Mouse (Mus musculus): ENCODE measurements around the gene Stoml2. TPM values are rescaled to one million over a fixed set of nuclear protein-coding genes. Genes with fewer than 3 reads are reported as not detected.

The Stoml2 gene
- polyA plus RNA-seq, 1 experiment from 2014 or later: 409 TPM

DNA sequence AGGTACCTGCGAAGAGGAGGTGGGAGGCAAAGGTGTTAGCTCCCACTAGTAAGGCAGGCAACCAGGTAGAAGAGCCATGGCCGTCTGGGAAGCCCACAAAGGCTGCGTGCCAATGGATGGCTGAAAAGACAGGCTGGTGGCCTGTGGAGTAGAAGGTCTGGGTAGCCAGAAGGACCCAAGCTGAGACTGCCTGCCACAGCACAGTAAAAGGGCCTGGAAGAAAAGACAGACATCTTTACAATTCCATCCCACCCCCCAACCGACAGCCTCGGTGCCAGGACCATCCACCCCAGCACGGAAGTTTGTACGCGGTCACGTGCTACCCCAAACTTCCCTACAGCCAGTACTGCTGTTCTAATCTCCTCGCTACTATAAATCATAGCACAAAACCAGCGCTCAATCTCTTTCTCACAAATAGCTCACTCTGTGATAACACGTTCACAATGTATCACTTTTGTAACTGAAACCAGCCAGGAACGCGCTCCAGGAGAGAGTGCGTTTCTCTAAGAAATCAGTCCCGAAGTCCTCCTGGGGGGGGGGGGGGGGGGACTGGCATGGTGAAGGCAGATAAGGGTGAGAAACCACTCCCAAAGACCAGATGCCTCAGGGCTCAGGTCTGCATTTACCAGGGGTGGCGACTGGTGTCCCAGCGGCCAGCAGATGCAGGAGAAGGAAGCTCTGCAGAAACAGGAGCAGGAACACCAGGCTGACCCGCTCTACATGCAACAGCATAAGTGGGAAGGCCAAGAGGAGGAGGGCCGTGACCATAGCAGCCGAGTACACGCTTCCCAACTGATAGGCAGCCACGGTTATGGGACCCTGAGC lies 11.7 kb downstream of the Stoml2 start:
- peaks cover 27% of the 10 kb centered on the region for H3K36me3 ChIP-seq (ENCODE audit: control insufficient read depth, insufficient read depth, low read length)
- H3K27me3 ChIP-seq (replicated peaks; ENCODE audit: control insufficient read depth, insufficient read depth, low read length): no peaks in the 10 kb centered on the region
- no peak for DNase-seq (ENCODE audit: low spot score)
- no peak overlapping the region for H3K9ac ChIP-seq (ENCODE audit: low read depth, low read length)
- no peak overlapping the region for H3K4me3 ChIP-seq (ENCODE audit: low read depth, low read length)
- H3K9me3 ChIP-seq (ENCODE audit: control insufficient read depth, low read length): no peaks in the 10 kb centered on the region
- no peak overlapping the region for H3K27ac ChIP-seq (ENCODE audit: low read depth, low read length)
- peaks cover 5% of the 10 kb centered on the region for H3K4me1 ChIP-seq (replicated peaks; ENCODE audit: control insufficient read depth, insufficient read depth, low read length)
- WGBS: 70% methylated on average over 23 of the region's 23 CpGs
- peak; percentile 56; the same call in 1 of the 2 replicates for ATAC-seq (replicated peaks; ENCODE audit: low FRiP score)
- no peak overlapping the region for H3K4me2 ChIP-seq

DNA sequence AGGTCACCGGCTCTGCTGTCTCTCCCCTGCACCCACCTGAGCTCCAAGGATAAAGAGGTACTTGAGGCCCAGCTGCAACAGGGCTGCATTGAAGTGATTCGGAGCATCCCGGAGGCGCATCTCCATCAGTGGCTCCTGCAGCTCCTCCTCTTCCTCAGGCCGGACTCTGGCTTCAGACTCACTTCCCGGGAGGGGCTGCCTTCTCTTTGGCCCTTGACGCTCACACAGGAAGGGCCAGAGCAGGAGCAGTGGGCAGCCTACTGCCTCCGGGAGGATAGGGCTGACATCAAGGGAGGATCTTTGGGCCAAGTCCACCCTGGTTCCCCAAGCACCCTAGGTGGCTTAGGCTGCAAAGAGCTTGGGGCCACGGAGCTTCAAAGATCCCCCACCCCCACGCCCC lies 12.3 kb downstream of the Stoml2 start:
- Histone ChIP-seq H3K4me2 (no peak overlapping the region), H3K4me3 (ENCODE audit: low read depth, low read length) (no peak overlapping the region), H3K27ac (ENCODE audit: low read depth, low read length) (no peak overlapping the region), H3K9me3 (ENCODE audit: control insufficient read depth, low read length) (no peaks in the 10 kb centered on the region), H3K9ac (ENCODE audit: low read depth, low read length) (no peak overlapping the region), H3K36me3 (ENCODE audit: control insufficient read depth, insufficient read depth, low read length) (peaks cover 27% of the 10 kb centered on the region), H3K4me1 (replicated peaks; ENCODE audit: control insufficient read depth, insufficient read depth, low read length) (no peaks in the 10 kb centered on the region), H3K27me3 (replicated peaks; ENCODE audit: control insufficient read depth, insufficient read depth, low read length) (no peaks in the 10 kb centered on the region)
- 90% methylated on average over 10 of the region's 10 CpGs for WGBS
- DNase-seq (ENCODE audit: low spot score): no peak
- ATAC-seq (replicated peaks; ENCODE audit: low FRiP score): no peak

DNA sequence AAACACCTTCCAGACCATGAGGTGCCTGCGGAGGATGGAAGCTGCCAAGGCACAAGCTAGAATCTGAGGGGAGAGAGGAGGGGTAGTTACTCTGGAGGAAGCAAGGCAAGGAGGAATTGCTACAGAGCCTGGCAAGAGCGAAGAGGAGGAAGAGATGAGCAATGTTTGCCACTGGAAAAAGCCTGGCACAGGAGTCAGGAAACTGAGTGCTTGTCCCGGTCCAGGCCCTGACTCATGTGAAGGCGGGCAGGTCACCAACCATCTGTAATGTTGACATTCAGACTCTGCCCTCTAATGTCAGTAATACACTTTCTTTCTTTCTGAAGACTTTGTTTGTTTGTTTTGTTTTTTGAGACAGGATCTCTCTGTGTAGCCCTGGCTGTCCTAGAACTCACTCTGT lies 13.4 kb downstream of the Stoml2 start:
- Histone ChIP-seq H3K9ac (ENCODE audit: low read depth, low read length) (no peak overlapping the region), H3K36me3 (ENCODE audit: control insufficient read depth, insufficient read depth, low read length) (peaks cover 27% of the 10 kb centered on the region), H3K4me2 (no peak overlapping the region), H3K4me3 (ENCODE audit: low read depth, low read length) (no peak overlapping the region), H3K27ac (ENCODE audit: low read depth, low read length) (no peak overlapping the region), H3K9me3 (ENCODE audit: control insufficient read depth, low read length) (no peaks in the 10 kb centered on the region), H3K4me1 (replicated peaks; ENCODE audit: control insufficient read depth, insufficient read depth, low read length) (no peaks in the 10 kb centered on the region), H3K27me3 (replicated peaks; ENCODE audit: control insufficient read depth, insufficient read depth, low read length) (no peaks in the 10 kb centered on the region)
- DNase-seq (ENCODE audit: low spot score) (no peak), ATAC-seq (replicated peaks; ENCODE audit: low FRiP score) (no peak)
- 91% methylated on average over 4 of the region's 4 CpGs for WGBS

DNA sequence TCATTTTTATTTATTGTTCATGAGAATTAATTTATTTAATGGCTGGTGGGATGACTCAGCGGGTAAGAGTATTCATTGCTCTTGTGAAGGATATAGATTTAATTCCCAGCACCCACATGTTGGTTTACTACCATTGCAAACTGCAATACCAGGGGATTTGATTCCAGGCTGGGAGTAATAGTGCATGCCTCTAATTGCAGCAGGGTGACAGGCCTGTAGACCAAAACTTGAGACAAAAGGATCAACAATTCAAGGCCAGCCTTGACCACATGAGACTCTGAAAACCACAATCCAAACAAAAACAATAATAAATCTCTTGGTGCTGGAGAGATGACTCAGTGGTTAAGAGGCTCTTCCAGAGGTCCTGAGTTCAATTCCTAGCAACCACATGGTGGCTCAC lies 19.4 kb downstream of the Stoml2 start:
- Histone ChIP-seq H3K9ac (ENCODE audit: low read depth, low read length) (no peak overlapping the region), H3K4me3 (ENCODE audit: low read depth, low read length) (no peak overlapping the region), H3K9me3 (ENCODE audit: control insufficient read depth, low read length) (no peaks in the 10 kb centered on the region), H3K27ac (ENCODE audit: low read depth, low read length) (no peak overlapping the region), H3K36me3 (ENCODE audit: control insufficient read depth, insufficient read depth, low read length) (no peaks in the 10 kb centered on the region), H3K4me2 (no peak overlapping the region), H3K27me3 (replicated peaks; ENCODE audit: control insufficient read depth, insufficient read depth, low read length) (no peaks in the 10 kb centered on the region), H3K4me1 (replicated peaks; ENCODE audit: control insufficient read depth, insufficient read depth, low read length) (peaks cover 3% of the 10 kb centered on the region; the same call in 1 of the 2 replicates)
- DNase-seq (ENCODE audit: low spot score) (no peak), ATAC-seq (replicated peaks; ENCODE audit: low FRiP score) (no peak)
- WGBS: 96% methylated on average over 1 of the region's 1 CpGs

DNA sequence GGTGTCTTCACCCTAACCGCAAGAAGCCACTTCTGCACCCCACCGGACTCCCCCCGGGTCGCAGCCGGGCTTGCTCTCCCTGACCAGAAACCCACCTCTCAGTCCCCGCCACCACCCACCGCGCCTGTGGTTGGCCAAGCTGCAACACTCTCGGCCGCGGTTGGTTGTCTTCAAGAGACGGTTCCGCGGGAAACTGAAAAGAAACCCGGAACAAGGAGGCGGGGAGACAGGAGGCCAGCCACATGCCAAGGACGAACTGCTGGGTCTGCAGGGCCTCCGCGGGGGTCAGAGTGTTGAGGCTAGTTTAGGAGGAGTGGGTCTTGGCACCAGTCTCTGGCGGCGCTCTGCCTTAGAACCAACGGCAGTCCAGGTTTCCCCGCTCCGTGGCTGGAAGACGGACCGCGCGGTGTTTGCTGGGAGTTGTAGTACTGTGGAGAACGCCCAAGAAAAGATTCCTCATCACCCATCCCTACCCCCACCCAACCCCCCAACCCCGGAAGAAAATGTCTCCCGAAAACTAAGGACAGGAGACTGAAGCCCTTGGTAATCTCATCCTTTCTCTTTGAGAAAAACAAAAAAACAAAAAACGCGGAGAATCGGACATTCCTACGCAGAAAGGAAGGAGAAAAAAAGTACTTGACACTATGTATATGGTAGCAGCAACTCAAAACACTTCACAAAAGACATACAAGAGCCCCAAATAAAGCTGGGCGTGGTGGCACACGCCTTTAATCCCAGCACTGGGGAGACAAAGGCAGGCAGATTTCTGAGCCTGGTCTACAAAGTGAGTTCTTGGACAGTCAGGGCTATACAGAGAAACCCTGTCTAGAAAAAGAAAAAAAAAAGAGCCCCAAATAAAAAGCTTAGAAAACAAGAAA lies 21.1 kb downstream of the Stoml2 start, which contains the start of gene Fancg:
Gene Fancg (minus strand): TSS at position 346 of the 878 bp plus-strand sequence.
- peaks cover 3% of the 10 kb centered on the region; the same call in 1 of the 2 replicates for H3K4me1 ChIP-seq (replicated peaks; ENCODE audit: control insufficient read depth, insufficient read depth, low read length)
- no peaks in the 10 kb centered on the region for H3K9me3 ChIP-seq (ENCODE audit: control insufficient read depth, low read length)
- DNase-seq (ENCODE audit: low spot score) (peak; percentile 89), ATAC-seq (replicated peaks; ENCODE audit: low FRiP score) (peak; percentile 83)
- no peaks in the 10 kb centered on the region for H3K27me3 ChIP-seq (replicated peaks; ENCODE audit: control insufficient read depth, insufficient read depth, low read length)
- peak within 1 kb of the TSS; percentile 88 for H3K4me2 ChIP-seq
- H3K9ac ChIP-seq (ENCODE audit: low read depth, low read length): peak within 1 kb of the TSS; percentile 79
- WGBS: under 1% methylated on average over 37 of the region's 37 CpGs
- peaks cover 3% of the 10 kb centered on the region; the same call in 1 of the 2 replicates for H3K36me3 ChIP-seq (ENCODE audit: control insufficient read depth, insufficient read depth, low read length)
- peak within 1 kb of the TSS; percentile 79 for H3K4me3 ChIP-seq (ENCODE audit: low read depth, low read length)
- peak within 1 kb of the TSS; percentile 39 for H3K27ac ChIP-seq (ENCODE audit: low read depth, low read length)

DNA sequence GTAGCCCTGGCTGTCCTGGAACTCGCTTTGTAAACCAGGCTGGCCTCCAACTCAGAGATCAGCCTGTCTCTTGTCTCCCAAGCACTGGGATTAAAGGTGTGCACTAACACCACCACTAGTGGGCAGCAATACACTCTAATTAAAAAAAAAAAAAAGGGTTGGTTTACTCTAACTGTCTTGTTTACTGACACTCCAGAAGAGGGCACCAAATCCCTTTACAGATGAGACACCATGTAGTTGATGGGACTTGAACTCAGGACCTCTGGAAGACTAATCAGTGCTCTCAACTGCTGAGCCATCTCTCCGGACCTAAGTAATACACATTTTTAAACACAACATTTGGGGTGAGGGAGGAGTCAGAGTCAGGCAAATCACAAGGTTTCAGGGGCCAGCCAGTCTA lies 25.7 kb downstream of the Stoml2 start:
- Histone ChIP-seq H3K4me2 (no peak overlapping the region), H3K9ac (ENCODE audit: low read depth, low read length) (no peak overlapping the region), H3K27me3 (replicated peaks; ENCODE audit: control insufficient read depth, insufficient read depth, low read length) (no peaks in the 10 kb centered on the region), H3K4me3 (ENCODE audit: low read depth, low read length) (no peak overlapping the region), H3K36me3 (ENCODE audit: control insufficient read depth, insufficient read depth, low read length) (peaks cover 3% of the 10 kb centered on the region; the same call in 1 of the 2 replicates), H3K4me1 (replicated peaks; ENCODE audit: control insufficient read depth, insufficient read depth, low read length) (peaks cover 6% of the 10 kb centered on the region; the same call in 1 of the 2 replicates), H3K9me3 (ENCODE audit: control insufficient read depth, low read length) (no peaks in the 10 kb centered on the region), H3K27ac (ENCODE audit: low read depth, low read length) (no peak overlapping the region)
- ATAC-seq (replicated peaks; ENCODE audit: low FRiP score) (no peak), DNase-seq (ENCODE audit: low spot score) (no peak)
- WGBS: 52% methylated on average over 2 of the region's 2 CpGs

DNA sequence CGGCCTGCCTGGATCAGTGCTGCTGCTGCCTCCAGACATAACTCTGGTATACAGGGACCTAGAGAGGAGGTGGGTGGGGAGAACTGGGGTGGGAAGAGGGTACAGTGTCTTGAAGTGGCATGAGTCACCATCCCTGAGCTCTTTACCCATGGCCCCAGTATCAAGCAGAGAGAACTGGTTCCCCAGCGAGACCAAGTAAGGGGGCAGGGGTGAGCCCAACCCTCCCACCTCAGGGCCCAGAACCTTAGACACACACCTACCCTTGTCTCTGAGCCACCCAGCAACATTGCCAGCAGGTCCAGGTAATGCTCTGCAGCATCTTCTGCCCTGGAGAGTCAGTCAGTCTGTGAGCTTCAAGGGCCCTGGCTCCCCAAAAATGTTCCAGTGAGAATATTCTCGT lies 26.6 kb downstream of the Stoml2 start:
- ATAC-seq (replicated peaks; ENCODE audit: low FRiP score) (no peak), DNase-seq (ENCODE audit: low spot score) (no peak)
- no peak overlapping the region for H3K27ac ChIP-seq (ENCODE audit: low read depth, low read length)
- H3K4me3 ChIP-seq (ENCODE audit: low read depth, low read length): no peak overlapping the region
- no peaks in the 10 kb centered on the region for H3K9me3 ChIP-seq (ENCODE audit: control insufficient read depth, low read length)
- no peaks in the 10 kb centered on the region for H3K27me3 ChIP-seq (replicated peaks; ENCODE audit: control insufficient read depth, insufficient read depth, low read length)
- H3K4me1 ChIP-seq (replicated peaks; ENCODE audit: control insufficient read depth, insufficient read depth, low read length): peaks cover 7% of the 10 kb centered on the region; the same call in 1 of the 2 replicates
- no peak overlapping the region for H3K4me2 ChIP-seq
- WGBS: 85% methylated on average over 3 of the region's 3 CpGs
- H3K9ac ChIP-seq (ENCODE audit: low read depth, low read length): no peak overlapping the region
- peaks cover 3% of the 10 kb centered on the region; the same call in 1 of the 2 replicates for H3K36me3 ChIP-seq (ENCODE audit: control insufficient read depth, insufficient read depth, low read length)

DNA sequence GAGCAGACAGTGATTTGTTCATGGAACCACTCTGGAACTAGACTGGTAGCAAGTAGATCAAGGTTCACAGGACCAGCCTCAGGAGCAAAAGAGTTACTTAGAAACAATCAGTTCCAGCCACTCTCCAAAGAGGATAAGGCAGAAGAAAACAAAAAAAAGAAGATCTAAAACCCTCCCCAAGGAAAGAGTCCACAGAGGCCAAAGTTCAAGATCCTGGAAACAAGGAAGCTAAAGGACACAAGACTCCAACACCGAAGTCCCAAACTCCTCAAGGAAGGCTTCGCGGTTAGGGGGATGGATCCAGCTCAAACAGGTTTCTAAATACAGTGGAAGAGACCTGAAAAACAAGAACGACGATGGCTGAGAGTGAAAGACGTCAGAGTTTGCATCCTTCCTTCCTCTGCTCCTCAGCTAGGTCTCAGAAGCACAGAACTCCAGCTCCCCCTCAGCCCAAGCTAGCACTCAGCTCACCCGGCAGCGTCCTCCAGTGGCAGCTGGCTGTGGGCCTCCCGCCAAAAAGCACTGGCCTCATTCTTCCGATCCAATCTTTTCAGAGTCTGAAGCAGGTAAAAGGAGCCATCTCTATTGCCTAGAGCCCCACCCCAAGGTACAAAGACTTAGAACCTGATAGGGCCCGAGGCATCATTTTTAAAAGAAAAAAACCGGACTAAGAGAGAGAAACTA lies 28.6 kb downstream of the Stoml2 start:
- Histone ChIP-seq H3K27ac (ENCODE audit: low read depth, low read length) (no peak overlapping the region), H3K4me2 (no peak overlapping the region), H3K9ac (ENCODE audit: low read depth, low read length) (no peak overlapping the region), H3K27me3 (replicated peaks; ENCODE audit: control insufficient read depth, insufficient read depth, low read length) (no peaks in the 10 kb centered on the region), H3K9me3 (ENCODE audit: control insufficient read depth, low read length) (no peaks in the 10 kb centered on the region), H3K4me3 (ENCODE audit: low read depth, low read length) (no peak overlapping the region), H3K4me1 (replicated peaks; ENCODE audit: control insufficient read depth, insufficient read depth, low read length) (peaks cover 11% of the 10 kb centered on the region), H3K36me3 (ENCODE audit: control insufficient read depth, insufficient read depth, low read length) (peaks cover 3% of the 10 kb centered on the region; the same call in 1 of the 2 replicates)
- WGBS: 81% methylated on average over 12 of the region's 12 CpGs
- DNase-seq (ENCODE audit: low spot score): no peak
- no peak for ATAC-seq (replicated peaks; ENCODE audit: low FRiP score)

Measured in liver, embryonic 11.5 days (tissue).